Mouse (Mus musculus): Measurements from ENCODE around the gene Htr6. TPM values are rescaled to one million over a fixed set of nuclear protein-coding genes. Genes with fewer than 3 reads are reported as not detected.

Gene Htr6
- not detected for polyA plus RNA-seq (2014; fragmentation: Illumina TruSeq; extraction: RNeasy Lipid Tissue Mini Kit (QIAGEN cat#74804); ENCODE audit: low read depth, low replicate concordance)

GRCm38 (mm10) chr4:139075041-139075711 is at the start of gene Htr6:
TSS of gene Htr6 (minus strand) at chr4:139075570.

GRCm38 (mm10) chr4:139092356-139093195 is 17.2 kb upstream of the Htr6 start, which contains the start of gene Nbl1:
TSS of gene Nbl1 (minus strand) at chr4:139092993.

Other genes starting within 250 kb of the Htr6 start
- gene Pla2g5, start 212.1 kb downstream of the Htr6 start, polyA plus RNA-seq (2014; fragmentation: Illumina TruSeq; extraction: RNeasy Lipid Tissue Mini Kit (QIAGEN cat#74804); ENCODE audit: low read depth, low replicate concordance): not detected
- gene Gm13030, start 201.6 kb downstream of the Htr6 start, polyA plus RNA-seq (2014; fragmentation: Illumina TruSeq; extraction: RNeasy Lipid Tissue Mini Kit (QIAGEN cat#74804); ENCODE audit: low read depth, low replicate concordance): not detected
- gene Pla2g2e, start 197.6 kb downstream of the Htr6 start, polyA plus RNA-seq (2014; fragmentation: Illumina TruSeq; extraction: RNeasy Lipid Tissue Mini Kit (QIAGEN cat#74804); ENCODE audit: low read depth, low replicate concordance): not detected
- 0.85 TPM for gene Otud3, start 161.6 kb downstream of the Htr6 start, polyA plus RNA-seq (2014; fragmentation: Illumina TruSeq; extraction: RNeasy Lipid Tissue Mini Kit (QIAGEN cat#74804); ENCODE audit: low read depth, low replicate concordance)
- 3.2 TPM for gene Rnf186, start 108.5 kb downstream of the Htr6 start, polyA plus RNA-seq (2014; fragmentation: Illumina TruSeq; extraction: RNeasy Lipid Tissue Mini Kit (QIAGEN cat#74804); ENCODE audit: low read depth, low replicate concordance)
- 3.8 TPM for gene Tmco4, start 102.7 kb downstream of the Htr6 start, polyA plus RNA-seq (2014; fragmentation: Illumina TruSeq; extraction: RNeasy Lipid Tissue Mini Kit (QIAGEN cat#74804); ENCODE audit: low read depth, low replicate concordance)
- not detected for gene Nbl1, start 17.4 kb upstream of the Htr6 start, polyA plus RNA-seq (2014; fragmentation: Illumina TruSeq; extraction: RNeasy Lipid Tissue Mini Kit (QIAGEN cat#74804); ENCODE audit: low read depth, low replicate concordance)
- gene Minos1, start 55.5 kb upstream of the Htr6 start, polyA plus RNA-seq (2014; fragmentation: Illumina TruSeq; extraction: RNeasy Lipid Tissue Mini Kit (QIAGEN cat#74804); ENCODE audit: low read depth, low replicate concordance): 107 TPM
- 28.4 TPM for gene Capzb, start 117.3 kb upstream of the Htr6 start, polyA plus RNA-seq (2014; fragmentation: Illumina TruSeq; extraction: RNeasy Lipid Tissue Mini Kit (QIAGEN cat#74804); ENCODE audit: low read depth, low replicate concordance)
- 1.7 TPM for gene Pqlc2, start 235.1 kb upstream of the Htr6 start, polyA plus RNA-seq (2014; fragmentation: Illumina TruSeq; extraction: RNeasy Lipid Tissue Mini Kit (QIAGEN cat#74804); ENCODE audit: low read depth, low replicate concordance)
- 4.4 TPM for gene Akr7a5, start 235.2 kb upstream of the Htr6 start, polyA plus RNA-seq (2014; fragmentation: Illumina TruSeq; extraction: RNeasy Lipid Tissue Mini Kit (QIAGEN cat#74804); ENCODE audit: low read depth, low replicate concordance)